Mouse (Mus musculus) CH12.LX (cell line): ENCODE data around the gene Syk. TPM values are rescaled to one million over a fixed set of nuclear protein-coding genes. Genes with fewer than 3 reads are reported as not detected.

Experiments
- DNase-seq: peaks from one replicate; pipeline ENCODE4 v3.0.0-alpha.2; 2013; ENCODE audit errors: extremely low read depth
- H3K27ac ChIP-seq: 2 replicates; pipeline ENCODE4 v1.5.1; 2012; ENCODE audit warnings: low read depth, mild to moderate bottlenecking, control low read depth, moderate library complexity; ENCODE audit not compliant: insufficient read depth
- H3K27me3 ChIP-seq: replicated peaks from 2 replicates; pipeline ENCODE3; 2012; ENCODE audit warnings: inconsistent platforms
- H3K36me3 ChIP-seq, 2 experiments: replicated peaks in 1 of 2; 2 replicates each; pipeline versions ENCODE3 to v1.6.1; 2012; ENCODE audit warnings: inconsistent platforms in 1 of 2, low read length in 1 of 2, mild to moderate bottlenecking in 1 of 2, mixed read lengths in 1 of 2, moderate library complexity in 1 of 2; ENCODE audit not compliant: control insufficient read depth in 1 of 2, insufficient read depth in 1 of 2
- H3K4me1 ChIP-seq, 2 experiments: 2 replicates each; pipeline ENCODE4 v1.6.1; 2012; ENCODE audit warnings: inconsistent platforms in 1 of 2, moderate library complexity in 1 of 2; ENCODE audit not compliant: insufficient read depth in 2 of 2, control insufficient read depth in 1 of 2
- H3K4me2 ChIP-seq: 2 replicates; pipeline ENCODE4 v1.6.1; 2012; ENCODE audit warnings: low read depth, mild to moderate bottlenecking, control low read depth; ENCODE audit not compliant: poor library complexity, insufficient read depth, severe bottlenecking
- H3K4me3 ChIP-seq, 3 experiments: fragments of 150-350 bp in 1 of 3; sonication (generic) in 1 of 3; replicated peaks in 1 of 3; 2 replicates each; pipeline versions ENCODE3 to v1.5.1; 2011 to 2012; ENCODE audit warnings: low read depth in 2 of 3, low read length in 2 of 3, mild to moderate bottlenecking in 2 of 3, moderate library complexity in 2 of 3, control low read depth in 1 of 3, improper control_type of control experiment in 1 of 3, inconsistent platforms in 1 of 3, mixed read lengths in 1 of 3; ENCODE audit not compliant: poor library complexity in 1 of 3
- H3K79me2 ChIP-seq: replicated peaks from 2 replicates; pipeline ENCODE4 v1.6.1; 2012; ENCODE audit warnings: mild to moderate bottlenecking, moderate library complexity; ENCODE audit not compliant: control insufficient read depth, poor library complexity, insufficient read depth, severe bottlenecking; ENCODE audit errors: extremely low read depth
- H3K9ac ChIP-seq: 2 replicates; pipeline ENCODE4 v1.6.1; 2012; ENCODE audit warnings: low read depth, mild to moderate bottlenecking, control low read depth, moderate library complexity; ENCODE audit not compliant: insufficient read depth
- H3K9me3 ChIP-seq: replicated peaks from 2 replicates; pipeline ENCODE3; 2012; ENCODE audit warnings: low read length, inconsistent platforms, mixed read lengths
- BHLHE40 ChIP-seq: IDR thresholded peaks from 2 replicates; pipeline ENCODE4 v1.6.1; 2011; ENCODE audit warnings: mild to moderate bottlenecking, low read depth, low read length, improper control_type of control experiment
- CHD2 ChIP-seq: IDR thresholded peaks from 2 replicates; pipeline ENCODE4 v1.6.1; 2011; ENCODE audit warnings: low read length, improper control_type of control experiment
- CTCF ChIP-seq, 2 experiments: IDR thresholded peaks in 1 of 2; conservative IDR thresholded peaks in 1 of 2; 2 replicates each; pipeline ENCODE4 v1.5.1; 2011 to 2012; ENCODE audit warnings: low read depth in 2 of 2, low read length in 2 of 2, improper control_type of control experiment in 1 of 2, inconsistent platforms in 1 of 2, mild to moderate bottlenecking in 1 of 2, moderate library complexity in 1 of 2
- EP300 ChIP-seq: IDR thresholded peaks from 2 replicates; pipeline ENCODE4 v1.6.1; 2011; ENCODE audit warnings: low read length, improper control_type of control experiment
- ETS1 ChIP-seq: conservative IDR thresholded peaks from 2 replicates; pipeline ENCODE4 v1.6.1; 2012; ENCODE audit warnings: low read depth, mild to moderate bottlenecking, inconsistent platforms, low read length, improper control_type of control experiment, moderate library complexity
- HCFC1 ChIP-seq: IDR thresholded peaks from 2 replicates; pipeline ENCODE4 v1.6.1; 2012; ENCODE audit warnings: low read depth, mild to moderate bottlenecking, inconsistent platforms, low read length, improper control_type of control experiment
- IRF4 ChIP-seq: IDR thresholded peaks from 2 replicates; pipeline ENCODE4 v1.6.1; 2014; ENCODE audit warnings: low read depth, mild to moderate bottlenecking, inconsistent platforms, low read length, improper control_type of control experiment
- JUN ChIP-seq: IDR thresholded peaks from 2 replicates; pipeline ENCODE4 v1.6.1; 2011; ENCODE audit warnings: low read depth, mild to moderate bottlenecking, low read length, improper control_type of control experiment, moderate library complexity; ENCODE audit not compliant: insufficient read depth
- JUND ChIP-seq: conservative IDR thresholded peaks from 2 replicates; pipeline ENCODE4 v1.6.1; 2011; ENCODE audit warnings: low read depth, low read length, improper control_type of control experiment
- MAZ ChIP-seq: IDR thresholded peaks from 2 replicates; pipeline ENCODE4 v1.6.1; 2012; ENCODE audit warnings: low read depth, mild to moderate bottlenecking, inconsistent platforms, low read length, improper control_type of control experiment, moderate library complexity
- MEF2A ChIP-seq: IDR thresholded peaks from 2 replicates; pipeline ENCODE4 v1.6.1; 2014; ENCODE audit warnings: low read depth, mild to moderate bottlenecking, inconsistent platforms, low read length, improper control_type of control experiment, borderline replicate concordance
- MXI1 ChIP-seq: IDR thresholded peaks from 2 replicates; pipeline ENCODE4 v1.6.1; 2011; ENCODE audit warnings: mild to moderate bottlenecking, low read depth, low read length, improper control_type of control experiment
- MYC ChIP-seq: IDR thresholded peaks from 2 replicates; pipeline ENCODE4 v1.6.1; 2011; ENCODE audit warnings: low read depth, mild to moderate bottlenecking, improper control_type of control experiment, low read length
- NRF1 ChIP-seq: IDR thresholded peaks from 2 replicates; pipeline ENCODE4 v1.6.1; 2014; ENCODE audit warnings: low read depth, mild to moderate bottlenecking, inconsistent platforms, low read length, improper control_type of control experiment, moderate library complexity
- POLR2AphosphoS2 ChIP-seq: IDR thresholded peaks from 2 replicates; pipeline ENCODE4 v1.6.1; 2011; ENCODE audit warnings: low read depth, low read length, improper control_type of control experiment
- RAD21 ChIP-seq: IDR thresholded peaks from 2 replicates; pipeline ENCODE4 v1.6.1; 2011; ENCODE audit warnings: low read depth, mild to moderate bottlenecking, low read length, improper control_type of control experiment, moderate library complexity
- TCF12 ChIP-seq: IDR thresholded peaks from 2 replicates; pipeline ENCODE4 v1.6.1; 2014; ENCODE audit warnings: low read depth, mild to moderate bottlenecking, inconsistent platforms, low read length, improper control_type of control experiment
- USF2 ChIP-seq: conservative IDR thresholded peaks from 2 replicates; pipeline ENCODE4 v1.6.1; 2011; ENCODE audit warnings: low read depth, low read length, improper control_type of control experiment
- ZKSCAN1 ChIP-seq: IDR thresholded peaks from 2 replicates; pipeline ENCODE4 v1.6.1; 2012; ENCODE audit warnings: low read depth, inconsistent platforms, low read length, improper control_type of control experiment, borderline replicate concordance
- dilution Hi-C: fragments of 300-500 bp; cut with MboI; formaldehyde crosslinking; loops from 2 replicates; pipeline ENCODE4 v1.14.3; 2020; ENCODE audit warnings: low sequenced_read_pairs; ENCODE audit not compliant: extremely low pct_unique_long_range_greater_than_20kb, extremely low pct_ligation_motif_present
- in situ Hi-C: fragments of 300-500 bp; cut with MboI; formaldehyde crosslinking; loops from 3 replicates; pipeline ENCODE4 v1.14.3; 2019; ENCODE audit warnings: low sequenced_read_pairs, low pct_ligation_motif_present, low pct_unique_long_range_greater_than_20kb, mixed read lengths
- polyA plus RNA-seq: library from polyadenylated mRNA; unstranded; fragments of >175 nt; gene quantifications from 2 replicates; pipeline ENCODE4 v1.2.1, GENCODE M21; 2012; ENCODE audit warnings: low read depth; ENCODE audit not compliant: insufficient read length
- total RNA-seq, 2 experiments: library from RNA; depleted of rRNA; stranded (reverse); fragments of 300-350 nt in 1 of 2; fragments of >200 nt in 1 of 2; gene quantifications; 2 replicates each; pipeline ENCODE4 v1.2.3; 2012 to 2014

Gene Syk
- total and polyA plus RNA-seq, 3 experiments = 117 to 185 (median 163) TPM

DNA sequence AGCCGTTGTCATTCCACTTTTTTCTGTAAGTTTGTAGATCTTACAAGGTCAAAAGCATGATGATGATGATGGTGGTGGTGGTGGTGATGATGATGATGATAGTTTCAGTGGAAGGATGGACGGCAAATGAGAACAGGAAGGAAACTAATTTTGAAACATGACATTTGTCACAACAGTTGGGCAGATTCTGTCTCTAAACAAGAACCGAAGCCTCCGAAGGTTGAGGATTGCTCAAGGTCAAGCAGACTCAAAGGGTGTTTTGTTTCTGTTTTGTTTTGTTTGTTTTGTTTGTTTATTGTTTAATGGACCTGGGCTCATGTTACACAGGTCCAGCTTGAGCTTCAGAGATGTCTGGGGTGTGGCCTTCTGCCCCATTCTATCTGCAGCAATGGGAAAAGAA is 6.1 kb downstream of the Syk start:
- dilution Hi-C loops (no loop called here), in situ Hi-C loops (no loop called here)
- Histone ChIP-seq H3K9ac (peak overlapping the region; percentile 71), H3K4me1 (peaks cover 15 to 29% of the 10 kb centered on the region in 2 experiments), H3K79me2 (peaks cover 86% of the 10 kb centered on the region), H3K27me3 (no peaks in the 10 kb centered on the region), H3K9me3 (peaks cover 14% of the 10 kb centered on the region), H3K36me3 (peaks cover 8 to 10% of the 10 kb centered on the region in 2 experiments), H3K4me3 (peak overlapping the region in 2 of 3 experiments; percentile 20 to 25), H3K27ac (peak overlapping the region; percentile 60), H3K4me2 (peak overlapping the region; percentile 70)
- no peak for TF ChIP-seq POLR2AphosphoS2
- TF ChIP-seq BHLHE40 = no peak
- peak; percentile 25; the same call in 1 of the 2 replicates for TF ChIP-seq TCF12
- no peak for TF ChIP-seq USF2
- no peak for TF ChIP-seq NRF1
- 0 out of 2 replicates have a peak, but pooled peaks have one; percentile 18 for TF ChIP-seq MEF2A
- 0 out of 2 replicates have a peak, but pooled peaks have one; percentile 46 for TF ChIP-seq JUND
- TF ChIP-seq IRF4 = peak; percentile 69
- TF ChIP-seq MYC = no peak
- TF ChIP-seq ZKSCAN1 = no peak; the same call in 1 of the 2 replicates
- no peak for DNase-seq

DNA sequence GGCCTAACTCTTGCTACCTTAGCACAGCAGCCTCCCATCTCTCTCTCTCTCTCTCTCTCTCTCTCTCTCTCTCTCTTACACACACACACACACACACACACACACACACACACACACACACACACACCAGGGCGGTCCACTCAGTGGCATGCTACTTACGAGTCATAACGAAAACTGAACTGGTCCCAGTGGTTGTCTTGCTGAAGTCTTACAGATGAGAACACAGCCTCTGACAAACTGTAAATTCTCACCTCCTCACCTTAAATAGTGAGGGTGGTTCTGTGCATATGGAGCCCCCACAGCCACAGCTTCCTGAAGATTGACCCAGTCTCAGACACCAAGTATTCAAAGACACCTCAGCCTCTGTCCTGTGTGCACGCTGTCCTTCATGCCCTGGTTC is 8.9 kb downstream of the Syk start:
- Histone ChIP-seq H3K27me3 (no peaks in the 10 kb centered on the region), H3K79me2 (peaks cover 89% of the 10 kb centered on the region), H3K9ac (no peak overlapping the region; the same call in 1 of the 2 replicates), H3K9me3 (peaks cover 27% of the 10 kb centered on the region), H3K4me3 (peak overlapping the region in 1 of 3 experiments; percentile 3), H3K36me3 (peaks cover 10% of the 10 kb centered on the region in 2 experiments), H3K4me1 (peaks cover 15 to 29% of the 10 kb centered on the region in 2 experiments), H3K4me2 (peak overlapping the region; percentile 33), H3K27ac (peak overlapping the region; percentile 90)
- TF ChIP-seq MEF2A (peak; percentile 74; the same call in 1 of the 2 replicates), BHLHE40 (peak; percentile 66), CTCF (conservative IDR thresholded peaks at IDR 0.05 in 1 of 2, IDR thresholded peaks at IDR 0.05 in 1 of 2; ENCODE audit: low read depth in 2 of 2, low read length in 2 of 2) (no peak), ZKSCAN1 (no peak), JUND (peak; percentile 86), RAD21 (no peak), POLR2AphosphoS2 (no peak), TCF12 (peak; percentile 58; the same call in 1 of the 2 replicates), IRF4 (peak; percentile 95), CHD2 (no peak), EP300 (peak; percentile 79), MAZ (no peak), ETS1 (peak; percentile 46), MYC (peak; percentile 40; the same call in 1 of the 2 replicates), JUN (peak; percentile 59), MXI1 (peak; percentile 61; the same call in 1 of the 2 replicates), HCFC1 (no peak)
- DNase-seq = no peak
- dilution Hi-C loops (no loop called here), in situ Hi-C loops (no loop called here)
